ENCODE assay signal across 15 mouse cellular contexts in genomic region chr9:65998965-65999364, GRCm38 (mm10).
DNase-seq lines count a peak whose midpoint lies in the region; ATAC-seq lines count a peak whose summit lies in the region.
"Had no signal": no experiment of that assay in that cellular context is flagged by ENCODE, and none has a peak within 500 bp of the region (broad histone marks: within the 10 kb centered on the region; RNA-seq: fewer than 3 reads in every experiment).

No protein-coding gene starts in this region.

- no peak overlapping the region for H3K4me3 ChIP-seq in forebrain, embryonic 14.5 days (ENCODE audit: low read depth, low read length)
- H3K4me3 ChIP-seq in forebrain, embryonic 10.5 days: no peak overlapping the region
- no peak overlapping the region for H3K4me3 ChIP-seq in limb, embryonic 11.5 days (ENCODE audit: low read depth, low read length)
- no peak overlapping the region for H3K4me3 ChIP-seq in limb, embryonic 10.5 days
- H3K4me3 ChIP-seq in limb, embryonic 12.5 days (replicated peaks): no peak overlapping the region
- H3K4me3 ChIP-seq: embryonic facial prominence, embryonic 10.5 days; forebrain, embryonic 15.5 days; heart, embryonic 13.5 days had no signal

- WGBS in forebrain, embryonic 14.5 days: 23% methylated on average over 5 of the region's 5 CpGs
- WGBS in forebrain, embryonic 10.5 days: 68% methylated on average over 5 of the region's 5 CpGs
- 28% methylated on average over 5 of the region's 5 CpGs for WGBS in limb, embryonic 11.5 days
- 55% methylated on average over 5 of the region's 5 CpGs for WGBS in limb, embryonic 10.5 days
- WGBS in limb, embryonic 12.5 days: 23% methylated on average over 5 of the region's 5 CpGs

- DNase-seq in forebrain, embryonic 14.5 days (ENCODE audit: low spot score): peak; percentile 5
- no peak for DNase-seq in forebrain, embryonic 10.5 days (ENCODE audit: extremely low spot score, low spot score)
- peak; percentile 25 for DNase-seq in limb, embryonic 11.5 days (ENCODE audit: low spot score)
- DNase-seq in limb, embryonic 10.5 days (ENCODE audit: low spot score): no peak
- no peak for DNase-seq in left cerebral cortex, postnatal 14 days (ENCODE audit: low spot score in 2 of 2)
- DNase-seq in right cerebral cortex, postnatal 36 days (ENCODE audit: low spot score in 2 of 2): no peak
- DNase-seq: cerebellum, adult 11-12 months; cerebellum, adult 9-10 months; cerebellum, postnatal 25 days; heart, adult 11 months had no signal

- no peak overlapping the region for H3K4me2 ChIP-seq in forebrain, embryonic 14.5 days (ENCODE audit: low read length)
- no peak overlapping the region for H3K4me2 ChIP-seq in limb, embryonic 11.5 days (ENCODE audit: low read depth, severe bottlenecking)
- H3K4me2 ChIP-seq in limb, embryonic 12.5 days: no peak overlapping the region
- H3K4me2 ChIP-seq: forebrain, embryonic 15.5 days; heart, embryonic 13.5 days had no signal

- no peaks in the 10 kb centered on the region for H3K4me1 ChIP-seq in forebrain, embryonic 14.5 days (ENCODE audit: control insufficient read depth, insufficient read depth, low read length)
- no peaks in the 10 kb centered on the region for H3K4me1 ChIP-seq in forebrain, embryonic 10.5 days
- H3K4me1 ChIP-seq in limb, embryonic 11.5 days (ENCODE audit: control insufficient read depth, insufficient read depth, low read length): no peaks in the 10 kb centered on the region
- H3K4me1 ChIP-seq in limb, embryonic 10.5 days: peaks cover 18% of the 10 kb centered on the region
- H3K4me1 ChIP-seq in limb, embryonic 12.5 days (replicated peaks): peaks cover 11% of the 10 kb centered on the region
- H3K4me1 ChIP-seq: embryonic facial prominence, embryonic 10.5 days; forebrain, embryonic 15.5 days; heart, embryonic 13.5 days had no signal

- intact Hi-C loops in left cerebral cortex, postnatal 14 days (cut with DNase I): no loop called here

- no peaks in the 10 kb centered on the region for H3K9me3 ChIP-seq in forebrain, embryonic 14.5 days (replicated peaks; ENCODE audit: control insufficient read depth, low read length)
- no peaks in the 10 kb centered on the region for H3K9me3 ChIP-seq in forebrain, embryonic 10.5 days
- no peaks in the 10 kb centered on the region for H3K9me3 ChIP-seq in limb, embryonic 11.5 days (ENCODE audit: control insufficient read depth, low read length)
- H3K9me3 ChIP-seq in limb, embryonic 10.5 days (replicated peaks): no peaks in the 10 kb centered on the region
- no peaks in the 10 kb centered on the region for H3K9me3 ChIP-seq in limb, embryonic 12.5 days
- H3K9me3 ChIP-seq: embryonic facial prominence, embryonic 10.5 days; forebrain, embryonic 15.5 days; heart, embryonic 13.5 days had no signal

- no peak overlapping the region for H3K9ac ChIP-seq in forebrain, embryonic 14.5 days (ENCODE audit: low read length)
- H3K9ac ChIP-seq in limb, embryonic 11.5 days (ENCODE audit: low read length): no peak overlapping the region
- no peak overlapping the region for H3K9ac ChIP-seq in limb, embryonic 12.5 days (replicated peaks)
- H3K9ac ChIP-seq: forebrain, embryonic 15.5 days; heart, embryonic 13.5 days had no signal

- 0 out of 2 replicates have a peak, but pooled peaks cover 10% of the 10 kb centered on the region for H3K36me3 ChIP-seq in forebrain, embryonic 14.5 days (ENCODE audit: control insufficient read depth, insufficient read depth, low read length)
- peaks cover 25% of the 10 kb centered on the region for H3K36me3 ChIP-seq in forebrain, embryonic 10.5 days (replicated peaks)
- no peaks in the 10 kb centered on the region; the same call in 1 of the 2 replicates for H3K36me3 ChIP-seq in limb, embryonic 11.5 days (ENCODE audit: control insufficient read depth, insufficient read depth, low read length)
- H3K36me3 ChIP-seq in limb, embryonic 10.5 days: peaks cover 33% of the 10 kb centered on the region
- peaks cover 32% of the 10 kb centered on the region for H3K36me3 ChIP-seq in limb, embryonic 12.5 days

- no peak overlapping the region for H3K27ac ChIP-seq in forebrain, embryonic 14.5 days (ENCODE audit: low read depth, low read length)
- no peak overlapping the region for H3K27ac ChIP-seq in forebrain, embryonic 10.5 days
- no peak overlapping the region for H3K27ac ChIP-seq in limb, embryonic 11.5 days (replicated peaks; ENCODE audit: low read depth, low read length)
- H3K27ac ChIP-seq in limb, embryonic 10.5 days: no peak overlapping the region
- 0 out of 2 replicates have a peak overlapping the region, but pooled peaks have one; percentile 42 for H3K27ac ChIP-seq in limb, embryonic 12.5 days
- H3K27ac ChIP-seq: embryonic facial prominence, embryonic 10.5 days; forebrain, embryonic 15.5 days; heart, embryonic 13.5 days had no signal

- no peak for ATAC-seq in forebrain, embryonic 14.5 days
- ATAC-seq in limb, embryonic 11.5 days (ENCODE audit: insufficient number of reproducible peaks, low FRiP score, low TSS enrichment, low read depth): no peak
- no peak for ATAC-seq in limb, embryonic 12.5 days (ENCODE audit: insufficient number of reproducible peaks, insufficient read depth, low FRiP score, low TSS enrichment, low read depth)
- ATAC-seq: forebrain, embryonic 15.5 days; hindbrain, embryonic 16.5 days had no signal

- no peaks in the 10 kb centered on the region for H3K27me3 ChIP-seq in forebrain, embryonic 14.5 days (replicated peaks; ENCODE audit: control insufficient read depth, insufficient read depth, low read length)
- H3K27me3 ChIP-seq in forebrain, embryonic 10.5 days (ENCODE audit: poor library complexity, severe bottlenecking): no peaks in the 10 kb centered on the region
- H3K27me3 ChIP-seq in limb, embryonic 11.5 days (ENCODE audit: control insufficient read depth, insufficient read depth, low read length): no peaks in the 10 kb centered on the region
- no peaks in the 10 kb centered on the region for H3K27me3 ChIP-seq in limb, embryonic 10.5 days (ENCODE audit: low read depth, poor library complexity, severe bottlenecking)
- no peaks in the 10 kb centered on the region for H3K27me3 ChIP-seq in limb, embryonic 12.5 days
- H3K27me3 ChIP-seq: forebrain, embryonic 15.5 days; heart, embryonic 13.5 days had no signal

Comparison
In these comparisons a context has a peak if more than half of its experiments do, and no peak if none do; other contexts are left out.
1. DNase-seq: peak in forebrain, embryonic 14.5 days (single experiment) and limb, embryonic 11.5 days (single experiment); none in forebrain, embryonic 10.5 days (single experiment), limb, embryonic 10.5 days (single experiment), left cerebral cortex, postnatal 14 days (0 of 2) and right cerebral cortex, postnatal 36 days (0 of 2).